Mouse (Mus musculus): ENCODE measurements at regions not wholly inside any gene's neighbourhood (a gene's known extent, or its start where the extent isn't known, plus 50 kb on each side); places are given as distances from the start of the nearest gene placed in this dataset.

DNA sequence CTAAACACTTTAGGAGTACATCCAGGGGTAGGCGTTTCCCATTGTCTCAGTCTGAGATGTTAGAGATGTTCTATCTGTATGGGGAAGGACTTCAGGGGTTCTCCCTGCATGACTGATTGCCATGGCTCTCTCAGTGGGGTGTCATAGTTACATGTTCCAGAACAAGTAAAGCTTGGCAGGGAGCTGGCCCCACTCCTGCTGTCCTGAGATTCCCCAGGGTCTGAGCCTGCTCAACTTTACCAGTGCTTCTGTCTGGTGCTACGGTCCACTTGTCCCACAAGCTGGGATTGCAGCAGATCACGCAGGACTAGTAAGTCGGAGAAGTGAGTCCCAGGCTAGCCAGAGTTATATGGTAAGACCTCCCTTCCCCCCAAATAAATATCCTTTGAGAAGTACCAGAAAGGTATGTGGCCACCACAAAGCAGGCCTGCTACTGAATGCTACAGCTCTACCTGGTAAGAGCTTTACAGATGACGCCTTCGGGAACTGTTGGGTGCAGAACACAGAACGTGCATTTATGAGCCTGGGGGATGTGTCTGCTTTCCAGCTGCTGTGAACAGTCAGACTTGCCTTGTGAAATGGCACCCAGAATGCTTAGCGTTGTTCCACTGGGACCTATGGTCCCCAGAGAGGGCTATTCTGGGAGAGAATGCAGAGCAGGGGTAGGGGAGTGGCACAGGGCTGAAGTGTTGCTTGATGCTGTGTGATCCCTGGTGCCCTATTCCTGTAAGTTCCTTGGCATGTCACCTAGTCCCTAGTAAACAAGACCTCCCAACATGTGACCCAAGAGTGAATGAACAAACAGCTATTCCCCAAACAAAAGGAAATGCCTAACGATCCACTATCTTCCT lies 148.9 kb upstream of the Tgfbr2 start:
- H3K36me3 ChIP-seq (ENCODE audit: control insufficient read depth, insufficient read depth, low read length): no peaks in the 10 kb centered on the region
- H3K27me3 ChIP-seq (ENCODE audit: control insufficient read depth, insufficient read depth, low read depth, low read length): no peaks in the 10 kb centered on the region
- H3K27ac ChIP-seq (ENCODE audit: low read length): no peak overlapping the region
- H3K9ac ChIP-seq (ENCODE audit: low read depth, low read length): no peak overlapping the region
- H3K4me1 ChIP-seq (ENCODE audit: control insufficient read depth, insufficient read depth, low read length): no peaks in the 10 kb centered on the region
- H3K4me2 ChIP-seq (ENCODE audit: low read length): no peak overlapping the region
- WGBS: 86% methylated on average over 9 of the region's 9 CpGs
- no peak overlapping the region for H3K4me3 ChIP-seq (ENCODE audit: low read depth, low read length)
- no peak for ATAC-seq
- H3K9me3 ChIP-seq (replicated peaks; ENCODE audit: control insufficient read depth, low read length, poor library complexity, severe bottlenecking): no peaks in the 10 kb centered on the region

GRCm38 (mm10) chr9:116321908-116322307 lies 146.7 kb upstream of the Tgfbr2 start:
- Histone ChIP-seq H3K27me3 (ENCODE audit: control insufficient read depth, insufficient read depth, low read depth, low read length) (no peaks in the 10 kb centered on the region), H3K4me1 (ENCODE audit: control insufficient read depth, insufficient read depth, low read length) (no peaks in the 10 kb centered on the region), H3K36me3 (ENCODE audit: control insufficient read depth, insufficient read depth, low read length) (no peaks in the 10 kb centered on the region), H3K4me2 (ENCODE audit: low read length) (no peak overlapping the region), H3K27ac (ENCODE audit: low read length) (no peak overlapping the region), H3K9ac (ENCODE audit: low read depth, low read length) (no peak overlapping the region), H3K9me3 (replicated peaks; ENCODE audit: control insufficient read depth, low read length, poor library complexity, severe bottlenecking) (no peaks in the 10 kb centered on the region), H3K4me3 (ENCODE audit: low read depth, low read length) (no peak overlapping the region)
- no peak for ATAC-seq
- 91% methylated on average over 6 of the region's 6 CpGs for WGBS

- no peaks in the 10 kb centered on the region for H3K27me3 ChIP-seq (ENCODE audit: control insufficient read depth, insufficient read depth, low read depth, low read length)
- no peaks in the 10 kb centered on the region for H3K4me1 ChIP-seq (ENCODE audit: control insufficient read depth, insufficient read depth, low read length)
- H3K36me3 ChIP-seq (ENCODE audit: control insufficient read depth, insufficient read depth, low read length): no peaks in the 10 kb centered on the region
- ATAC-seq: no peak
- H3K9ac ChIP-seq (ENCODE audit: low read depth, low read length): no peak overlapping the region
- no peaks in the 10 kb centered on the region for H3K9me3 ChIP-seq (replicated peaks; ENCODE audit: control insufficient read depth, low read length, poor library complexity, severe bottlenecking)
- no peak overlapping the region for H3K27ac ChIP-seq (ENCODE audit: low read length)
- no peak overlapping the region for H3K4me3 ChIP-seq (ENCODE audit: low read depth, low read length)
- 79% methylated on average over 3 of the region's 3 CpGs for WGBS
- no peak overlapping the region for H3K4me2 ChIP-seq (ENCODE audit: low read length)
These were observed 144.3 kb upstream of the Tgfbr2 start for GRCm38 (mm10) chr9:116319421-116319820.

- WGBS: 87% methylated on average over 4 of the region's 4 CpGs
- ATAC-seq: no peak
- Histone ChIP-seq H3K36me3 (ENCODE audit: control insufficient read depth, insufficient read depth, low read length) (no peaks in the 10 kb centered on the region), H3K27me3 (ENCODE audit: control insufficient read depth, insufficient read depth, low read depth, low read length) (no peaks in the 10 kb centered on the region), H3K4me2 (ENCODE audit: low read length) (no peak overlapping the region), H3K9me3 (replicated peaks; ENCODE audit: control insufficient read depth, low read length, poor library complexity, severe bottlenecking) (no peaks in the 10 kb centered on the region), H3K4me3 (ENCODE audit: low read depth, low read length) (no peak overlapping the region), H3K9ac (ENCODE audit: low read depth, low read length) (no peak overlapping the region), H3K4me1 (ENCODE audit: control insufficient read depth, insufficient read depth, low read length) (no peaks in the 10 kb centered on the region), H3K27ac (ENCODE audit: low read length) (no peak overlapping the region)
These were observed 141.5 kb upstream of the Tgfbr2 start for GRCm38 (mm10) chr9:116316582-116317095.

GRCm38 (mm10) chr9:116314803-116315202 lies 139.6 kb upstream of the Tgfbr2 start:
- no peak overlapping the region for H3K4me3 ChIP-seq (ENCODE audit: low read depth, low read length)
- no peaks in the 10 kb centered on the region for H3K36me3 ChIP-seq (ENCODE audit: control insufficient read depth, insufficient read depth, low read length)
- H3K27me3 ChIP-seq (ENCODE audit: control insufficient read depth, insufficient read depth, low read depth, low read length): no peaks in the 10 kb centered on the region
- no peak overlapping the region for H3K4me2 ChIP-seq (ENCODE audit: low read length)
- no peak overlapping the region for H3K9ac ChIP-seq (ENCODE audit: low read depth, low read length)
- ATAC-seq: no peak
- H3K9me3 ChIP-seq (replicated peaks; ENCODE audit: control insufficient read depth, low read length, poor library complexity, severe bottlenecking): no peaks in the 10 kb centered on the region
- no peaks in the 10 kb centered on the region for H3K4me1 ChIP-seq (ENCODE audit: control insufficient read depth, insufficient read depth, low read length)
- H3K27ac ChIP-seq (ENCODE audit: low read length): no peak overlapping the region

DNA sequence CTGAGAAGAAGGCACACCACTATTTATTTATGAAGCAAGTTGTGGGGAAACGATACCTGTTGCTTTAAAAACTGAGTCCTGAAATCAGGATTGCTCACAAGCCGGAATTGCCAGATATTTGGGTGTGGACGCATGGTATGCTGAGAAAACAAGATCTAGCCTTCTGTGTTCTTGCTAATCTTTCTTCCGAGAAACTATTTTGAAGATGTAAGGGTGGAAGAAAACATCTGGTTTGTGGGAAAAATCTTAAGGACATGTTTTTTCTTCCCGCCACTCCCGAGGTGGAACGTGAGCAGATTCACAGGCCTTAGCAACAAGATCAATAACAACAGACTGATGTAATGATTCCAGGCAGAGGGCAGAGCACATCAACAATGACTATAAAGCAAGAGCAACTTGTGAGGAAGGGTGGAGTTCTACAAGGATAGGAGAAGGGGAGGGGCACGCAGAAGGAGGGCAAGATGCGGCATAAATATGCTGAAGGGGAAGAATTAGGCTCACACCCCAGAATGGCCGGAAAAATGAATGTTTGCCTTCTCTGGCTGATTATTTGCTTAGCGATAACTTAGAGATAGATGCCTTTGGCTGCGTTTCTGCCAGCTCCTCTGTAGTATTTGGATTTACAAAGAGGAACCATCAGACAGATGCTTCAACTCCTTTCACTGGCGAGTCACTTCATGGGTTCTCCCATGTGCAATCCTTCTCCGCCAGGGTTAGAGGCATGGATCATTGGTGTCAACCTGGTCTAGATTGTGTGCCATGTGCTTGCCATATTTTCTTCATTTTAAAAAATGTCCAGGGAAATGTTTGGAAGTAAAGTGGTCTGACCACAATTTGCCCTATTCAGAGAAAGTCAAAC lies 139.0 kb upstream of the Tgfbr2 start:
- Histone ChIP-seq H3K9me3 (replicated peaks; ENCODE audit: control insufficient read depth, low read length, poor library complexity, severe bottlenecking) (no peaks in the 10 kb centered on the region), H3K4me1 (ENCODE audit: control insufficient read depth, insufficient read depth, low read length) (no peaks in the 10 kb centered on the region), H3K4me2 (ENCODE audit: low read length) (no peak overlapping the region), H3K9ac (ENCODE audit: low read depth, low read length) (no peak overlapping the region), H3K4me3 (ENCODE audit: low read depth, low read length) (no peak overlapping the region), H3K27ac (ENCODE audit: low read length) (no peak overlapping the region), H3K27me3 (ENCODE audit: control insufficient read depth, insufficient read depth, low read depth, low read length) (no peaks in the 10 kb centered on the region), H3K36me3 (ENCODE audit: control insufficient read depth, insufficient read depth, low read length) (no peaks in the 10 kb centered on the region)
- 86% methylated on average over 14 of the region's 14 CpGs for WGBS
- no peak for ATAC-seq

DNA sequence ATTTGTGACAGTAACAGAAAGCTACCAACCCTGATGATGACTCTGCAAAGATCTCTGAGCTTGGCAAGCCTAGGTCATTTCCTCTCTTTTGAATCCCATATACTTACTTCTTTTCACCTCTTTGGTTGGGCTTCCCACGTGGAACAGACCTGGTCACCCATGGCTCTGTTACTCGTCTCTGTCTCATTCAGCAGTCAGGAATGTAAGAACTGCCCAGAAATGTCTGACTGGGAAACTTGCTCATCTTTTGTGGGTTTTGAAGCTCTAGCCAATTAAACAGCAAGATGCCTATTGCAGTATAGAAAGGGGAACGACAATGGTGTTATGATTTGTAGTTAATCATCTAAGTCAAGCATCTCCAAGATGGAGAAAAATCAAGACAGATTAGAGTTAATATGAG lies 136.2 kb upstream of the Tgfbr2 start:
- H3K4me3 ChIP-seq (ENCODE audit: low read depth, low read length): no peak overlapping the region
- H3K9me3 ChIP-seq (replicated peaks; ENCODE audit: control insufficient read depth, low read length, poor library complexity, severe bottlenecking): peaks cover 6% of the 10 kb centered on the region; the same call in 1 of the 2 replicates

GRCm38 (mm10) chr9:116301602-116302001 lies 126.4 kb upstream of the Tgfbr2 start:
- WGBS: 80% methylated on average over 2 of the region's 2 CpGs
- H3K4me1 ChIP-seq (ENCODE audit: control insufficient read depth, insufficient read depth, low read length): no peaks in the 10 kb centered on the region
- ATAC-seq: no peak
- H3K36me3 ChIP-seq (ENCODE audit: control insufficient read depth, insufficient read depth, low read length): no peaks in the 10 kb centered on the region
- no peak overlapping the region for H3K4me2 ChIP-seq (ENCODE audit: low read length)
- H3K4me3 ChIP-seq (ENCODE audit: low read depth, low read length): no peak overlapping the region
- no peaks in the 10 kb centered on the region for H3K9me3 ChIP-seq (replicated peaks; ENCODE audit: control insufficient read depth, low read length, poor library complexity, severe bottlenecking)
- H3K9ac ChIP-seq (ENCODE audit: low read depth, low read length): no peak overlapping the region
- no peaks in the 10 kb centered on the region for H3K27me3 ChIP-seq (ENCODE audit: control insufficient read depth, insufficient read depth, low read depth, low read length)
- H3K27ac ChIP-seq (ENCODE audit: low read length): no peak overlapping the region

More for the DNA sequence above, 136.2 kb upstream of the Tgfbr2 start:
- Histone ChIP-seq H3K4me2 (ENCODE audit: low read length) (no peak overlapping the region), H3K27me3 (ENCODE audit: control insufficient read depth, insufficient read depth, low read depth, low read length) (no peaks in the 10 kb centered on the region), H3K9ac (ENCODE audit: low read depth, low read length) (no peak overlapping the region), H3K27ac (ENCODE audit: low read length) (no peak overlapping the region), H3K4me1 (ENCODE audit: control insufficient read depth, insufficient read depth, low read length) (no peaks in the 10 kb centered on the region), H3K36me3 (ENCODE audit: control insufficient read depth, insufficient read depth, low read length) (no peaks in the 10 kb centered on the region)
- ATAC-seq: no peak
- WGBS: 79% methylated on average over 3 of the region's 3 CpGs

DNA sequence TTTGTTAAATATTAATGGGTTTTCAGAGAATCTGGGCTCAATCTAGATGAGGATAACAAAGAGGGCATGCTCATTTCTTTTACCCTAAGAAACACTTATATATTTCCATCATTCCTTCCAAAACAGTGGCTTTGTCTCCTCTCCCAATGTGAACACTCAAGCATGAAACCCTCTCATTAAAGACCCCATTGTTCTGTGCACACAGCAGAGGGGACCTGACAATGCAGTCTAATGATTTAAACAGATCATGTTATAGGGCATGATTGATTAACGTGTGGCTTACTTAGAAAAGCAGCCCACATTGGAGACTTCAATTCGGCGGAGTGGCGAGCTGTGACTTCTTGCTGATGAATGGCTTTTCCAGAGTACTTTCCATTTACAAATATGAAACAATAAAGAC lies 123.6 kb upstream of the Tgfbr2 start:
- no peaks in the 10 kb centered on the region for H3K9me3 ChIP-seq (replicated peaks; ENCODE audit: control insufficient read depth, low read length, poor library complexity, severe bottlenecking)
- no peak overlapping the region for H3K27ac ChIP-seq (ENCODE audit: low read length)
- no peak overlapping the region for H3K9ac ChIP-seq (ENCODE audit: low read depth, low read length)
- no peak for ATAC-seq
- H3K4me3 ChIP-seq (ENCODE audit: low read depth, low read length): no peak overlapping the region
- H3K4me1 ChIP-seq (ENCODE audit: control insufficient read depth, insufficient read depth, low read length): no peaks in the 10 kb centered on the region
- no peak overlapping the region for H3K4me2 ChIP-seq (ENCODE audit: low read length)
- no peaks in the 10 kb centered on the region for H3K36me3 ChIP-seq (ENCODE audit: control insufficient read depth, insufficient read depth, low read length)
- 36% methylated on average over 4 of the region's 4 CpGs for WGBS
- no peaks in the 10 kb centered on the region for H3K27me3 ChIP-seq (ENCODE audit: control insufficient read depth, insufficient read depth, low read depth, low read length)

Measured in midbrain, embryonic 16.5 days (tissue).